Mouse (Mus musculus): ENCODE data around the gene Grid2.

DNA sequence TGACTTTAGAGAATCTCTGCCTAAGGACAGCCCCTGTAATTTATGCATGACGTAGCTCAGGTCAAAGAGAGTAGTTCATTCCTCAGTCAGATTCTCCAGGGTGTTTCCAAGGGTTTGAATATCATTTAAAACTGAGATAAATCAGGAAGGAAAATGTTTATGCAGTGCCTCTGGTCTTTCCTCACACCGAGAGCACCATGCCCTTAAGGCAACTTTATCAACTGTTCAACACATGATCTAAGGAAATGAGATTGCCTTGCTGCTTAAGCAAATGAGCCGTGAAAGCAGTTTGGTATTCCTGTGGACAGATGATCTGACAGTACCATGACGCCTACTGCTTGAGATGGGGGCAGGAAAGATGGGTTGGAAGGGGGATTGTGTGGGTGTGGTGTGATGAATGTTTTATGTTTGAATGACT, 1342.5 kb downstream of the Grid2 start:
- TF ChIP-seq CTCF (conservative IDR thresholded peaks at IDR 0.05; ENCODE audit: low read length): no peak
- no peak for TF ChIP-seq POU5F1 (IDR thresholded peaks at IDR 0.05; ENCODE audit: borderline replicate concordance, low read length)
- no peak for TF ChIP-seq NANOG (IDR thresholded peaks at IDR 0.05; ENCODE audit: borderline replicate concordance, low read length)

Data from E14TG2a.4 (cell line).